Mouse (Mus musculus) hindbrain, embryonic 14.5 days (tissue): Measurements from ENCODE around the gene Hist1h2ac. TPM values are rescaled to one million over a fixed set of nuclear protein-coding genes. Genes with fewer than 3 reads are reported as not detected.
A peak's percentile ranks its signal among the peaks of the same experiment; 100 is the strongest.
"Not testable (repeated sequence)": the region's sequence is repeated elsewhere in the genome, so short reads cannot be mapped to it uniquely, and the experiment has no call there.

ENCODE experiments used
- ATAC-seq: fragments of 200-750 bp; cut with Nextera tagmentation; 2 replicates; pipeline ENCODE4 v1.8.0; 2017; ENCODE audit warnings: moderate number of reproducible peaks, mild to moderate bottlenecking, moderate TSS enrichment, moderate library complexity; ENCODE audit not compliant: low FRiP score
- DNase-seq: peaks from one replicate; pipeline ENCODE4 v3.0.0-alpha.2; 2015; ENCODE audit warnings: low spot score
- H3K27ac ChIP-seq: fragments of 300-500 bp; sonication (generic); 2 replicates; pipeline ENCODE4 v1.5.1; 2014; ENCODE audit warnings: mild to moderate bottlenecking, moderate library complexity
- H3K27me3 ChIP-seq: fragments of 300-500 bp; sonication (generic); 2 replicates; pipeline ENCODE4 v1.6.1; 2014; ENCODE audit warnings: mild to moderate bottlenecking, low read length, mixed read lengths; ENCODE audit not compliant: control insufficient read depth, insufficient read depth
- H3K36me3 ChIP-seq: fragments of 300-500 bp; sonication (generic); replicated peaks from 2 replicates; pipeline ENCODE4 v1.6.1; 2014; ENCODE audit not compliant: control insufficient read depth, insufficient read depth
- H3K4me1 ChIP-seq: fragments of 300-500 bp; sonication (generic); replicated peaks from 2 replicates; pipeline ENCODE4 v1.6.1; 2014; ENCODE audit warnings: antibody characterized with exemption, low read length, mixed read lengths; ENCODE audit not compliant: control insufficient read depth, insufficient read depth
- H3K4me2 ChIP-seq: fragments of 300-500 bp; sonication (generic); replicated peaks from 2 replicates; pipeline ENCODE4 v1.6.1; 2014; ENCODE audit warnings: mild to moderate bottlenecking, moderate library complexity
- H3K4me3 ChIP-seq: fragments of 300-500 bp; sonication (generic); replicated peaks from 2 replicates; pipeline ENCODE4 v1.5.1; 2014; ENCODE audit warnings: mild to moderate bottlenecking, low read length
- H3K9ac ChIP-seq: fragments of 300-500 bp; sonication (generic); 2 replicates; pipeline ENCODE4 v1.6.1; 2014
- H3K9me3 ChIP-seq: fragments of 300-500 bp; sonication (generic); 2 replicates; pipeline ENCODE4 v1.6.1; 2016; ENCODE audit warnings: low read length; ENCODE audit not compliant: control insufficient read depth
- WGBS: fragments of 180-500 bp; shearing (Covaris S2); extraction: QIAGEN DNeasy Blood & Tissue Kit; methylation state at CpG from one replicate; pipeline ENCODE4 v1.1.7; 2014; 5-methylcytosine and 5-hydroxymethylcytosine counted together
- polyA plus RNA-seq: library from polyadenylated mRNA; unstranded; fragments of >200 nt; fragmentation: Nextera tagmentation; extraction: Ambion mirVana; gene quantifications from 2 replicates; pipeline ENCODE4 v1.2.1, GENCODE M21; 2014

The Hist1h2ac gene
- 0.26 and 0.27 TPM in 2 replicates for polyA plus RNA-seq

- WGBS: 1% methylated on average over 30 of the region's 32 CpGs
- Histone ChIP-seq H3K27ac (peak within 1 kb of the TSS; percentile 91), H3K4me1 (peaks cover 18% of the 10 kb centered on the region), H3K27me3 (no peaks in the 10 kb centered on the region), H3K4me2 (peak within 1 kb of the TSS; percentile 72), H3K4me3 (peak within 1 kb of the TSS; percentile 43), H3K9me3 (no peaks in the 10 kb centered on the region), H3K9ac (peak within 1 kb of the TSS; percentile 60), H3K36me3 (no peaks in the 10 kb centered on the region)
- peak; percentile 99 for ATAC-seq
- peak; percentile 95 for DNase-seq
These were observed at the start of gene Hist1h2ac, which contains the start of gene Hist1h2bc for GRCm38 (mm10) chr13:23683755-23684281. Gene Hist1h2ac (minus strand): TSS chr13:23683948. Gene Hist1h2bc (plus strand): TSS chr13:23684199.

- Histone ChIP-seq H3K9me3 (no peaks in the 10 kb centered on the region), H3K4me1 (no peaks in the 10 kb centered on the region), H3K4me2 (no peak overlapping the region), H3K4me3 (no peak overlapping the region), H3K9ac (no peak overlapping the region), H3K27me3 (no peaks in the 10 kb centered on the region), H3K36me3 (no peaks in the 10 kb centered on the region), H3K27ac (no peak overlapping the region)
- 23% methylated on average over 8 of the region's 8 CpGs for WGBS
- no peak; the same call in 1 of the 2 replicates for ATAC-seq
- DNase-seq: peak; percentile 76
These were observed 48.5 kb upstream of the Hist1h2ac start for GRCm38 (mm10) chr13:23732156-23732804.

- 37% methylated on average over 8 of the region's 8 CpGs for WGBS
- Histone ChIP-seq H3K4me1 (no peaks in the 10 kb centered on the region), H3K4me2 (no peak overlapping the region), H3K9me3 (no peaks in the 10 kb centered on the region), H3K4me3 (no peak overlapping the region), H3K9ac (no peak overlapping the region), H3K36me3 (no peaks in the 10 kb centered on the region), H3K27me3 (no peaks in the 10 kb centered on the region), H3K27ac (no peak overlapping the region)
- no peak for DNase-seq
- ATAC-seq: no peak
These were observed 46.7 kb upstream of the Hist1h2ac start for GRCm38 (mm10) chr13:23730479-23730878.

- ATAC-seq (no peak), DNase-seq (no peak)
- Histone ChIP-seq H3K4me1 (no peaks in the 10 kb centered on the region), H3K27me3 (no peaks in the 10 kb centered on the region), H3K4me2 (no peak overlapping the region), H3K4me3 (no peak overlapping the region), H3K9me3 (no peaks in the 10 kb centered on the region), H3K36me3 (no peaks in the 10 kb centered on the region), H3K9ac (no peak overlapping the region), H3K27ac (no peak overlapping the region)
- 91% methylated on average over 5 of the region's 5 CpGs for WGBS
These were observed 46.0 kb upstream of the Hist1h2ac start for GRCm38 (mm10) chr13:23729706-23730105.

- Histone ChIP-seq H3K27me3 (no peaks in the 10 kb centered on the region), H3K4me3 (no peak overlapping the region), H3K4me1 (no peaks in the 10 kb centered on the region), H3K27ac (no peak overlapping the region), H3K9me3 (no peaks in the 10 kb centered on the region), H3K9ac (no peak overlapping the region), H3K4me2 (no peak overlapping the region), H3K36me3 (no peaks in the 10 kb centered on the region)
- 90% methylated on average over 9 of the region's 9 CpGs for WGBS
- ATAC-seq (no peak), DNase-seq (no peak)
These were observed 45.4 kb upstream of the Hist1h2ac start for GRCm38 (mm10) chr13:23729192-23729525.

GRCm38 (mm10) chr13:23728472-23729191 is 44.9 kb upstream of the Hist1h2ac start:
- Histone ChIP-seq H3K27me3 (no peaks in the 10 kb centered on the region), H3K4me1 (no peaks in the 10 kb centered on the region)
- WGBS: 84% methylated on average over 18 of the region's 18 CpGs

GRCm38 (mm10) chr13:23725213-23725612 is 41.5 kb upstream of the Hist1h2ac start:
- WGBS: 50% methylated on average over 1 of the region's 1 CpGs

More at GRCm38 (mm10) chr13:23728472-23729191, 44.9 kb upstream of the Hist1h2ac start:
- H3K9me3 ChIP-seq: no peaks in the 10 kb centered on the region
- H3K27ac ChIP-seq: no peak overlapping the region
- no peak for DNase-seq
- H3K4me2 ChIP-seq: no peak overlapping the region
- H3K36me3 ChIP-seq: no peaks in the 10 kb centered on the region
- no peak for ATAC-seq
- no peak overlapping the region for H3K9ac ChIP-seq
- H3K4me3 ChIP-seq: no peak overlapping the region

GRCm38 (mm10) chr13:23724239-23724638 is 40.5 kb upstream of the Hist1h2ac start:
- H3K27me3 ChIP-seq: no peaks in the 10 kb centered on the region
- no peaks in the 10 kb centered on the region for H3K4me1 ChIP-seq
- H3K4me3 ChIP-seq: no peak overlapping the region
- H3K9me3 ChIP-seq: no peaks in the 10 kb centered on the region
- DNase-seq: no peak
- no peak overlapping the region for H3K4me2 ChIP-seq
- WGBS: 77% methylated on average over 4 of the region's 4 CpGs
- no peak overlapping the region for H3K9ac ChIP-seq
- H3K36me3 ChIP-seq: no peaks in the 10 kb centered on the region
- no peak for ATAC-seq
- H3K27ac ChIP-seq: no peak overlapping the region

More at GRCm38 (mm10) chr13:23725213-23725612, 41.5 kb upstream of the Hist1h2ac start:
- Histone ChIP-seq H3K9me3 (no peaks in the 10 kb centered on the region), H3K9ac (no peak overlapping the region), H3K4me1 (no peaks in the 10 kb centered on the region), H3K27me3 (no peaks in the 10 kb centered on the region), H3K27ac (no peak overlapping the region), H3K4me2 (no peak overlapping the region), H3K4me3 (no peak overlapping the region), H3K36me3 (no peaks in the 10 kb centered on the region)
- DNase-seq: no peak
- no peak for ATAC-seq

- not testable (repeated sequence) for ATAC-seq, H3K27me3 ChIP-seq, H3K27ac ChIP-seq, H3K9ac ChIP-seq, H3K4me2 ChIP-seq, H3K36me3 ChIP-seq, DNase-seq, H3K4me3 ChIP-seq, H3K9me3 ChIP-seq, H3K4me1 ChIP-seq
- WGBS: 18% methylated on average over 2 of the region's 2 CpGs
These were observed 34.0 kb upstream of the Hist1h2ac start for GRCm38 (mm10) chr13:23717593-23718245.
